Mouse (Mus musculus) small intestine, adult 2 months (tissue): ENCODE measurements around the gene Rnf216.

ENCODE experiments used
- CTCF ChIP-seq: fragments of 200-500 bp; IDR thresholded peaks from 2 replicates; pipeline ENCODE4 v1.5.1; 2012; ENCODE audit warnings: low read depth, mild to moderate bottlenecking, control low read depth, inconsistent platforms, low read length, moderate library complexity, mixed read lengths; ENCODE audit not compliant: insufficient replicate concordance, insufficient read length; ENCODE audit errors: extremely low read depth
- POLR2A ChIP-seq: fragments of 200-500 bp; IDR thresholded peaks from 2 replicates; pipeline ENCODE4 v1.6.1; 2012; ENCODE audit warnings: low read depth, mild to moderate bottlenecking, control low read depth, inconsistent platforms, low read length, moderate library complexity

DNA sequence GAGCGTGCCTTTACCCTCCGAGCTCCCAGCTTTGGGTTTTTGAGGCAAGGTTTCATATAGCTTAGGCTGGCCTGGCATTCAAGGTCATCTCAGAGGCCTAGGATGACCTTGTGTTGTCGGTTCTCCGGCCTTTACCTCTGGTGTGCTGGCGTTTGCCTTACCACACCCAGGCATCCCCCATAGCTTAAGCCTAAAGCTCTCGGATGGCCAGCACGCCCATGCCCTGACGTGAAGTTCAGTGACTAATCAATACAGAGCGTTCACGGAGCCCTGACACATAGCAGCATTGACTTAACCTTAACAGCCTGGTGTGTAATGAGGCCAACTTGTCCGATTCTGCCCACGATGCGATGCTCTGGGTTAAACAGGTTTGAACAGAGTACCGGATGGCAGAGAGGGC, 154.3 kb downstream of the Rnf216 start:
- TF ChIP-seq POLR2A (no peak), CTCF (no peak)
